Mouse (Mus musculus) kidney, adult 2 months (tissue): ENCODE data around the gene Rbpjl.

Source experiments
- CTCF ChIP-seq: fragments of 200-500 bp; conservative IDR thresholded peaks from 2 replicates; pipeline ENCODE4 v1.5.1; 2011; ENCODE audit warnings: low read depth, mild to moderate bottlenecking, control low read depth, low read length, moderate library complexity, mixed read lengths; ENCODE audit not compliant: insufficient read depth, insufficient read length
- POLR2A ChIP-seq: fragments of 200-500 bp; IDR thresholded peaks from one replicate; pipeline ENCODE4 v1.6.1; 2011; ENCODE audit warnings: low read depth, low read length, control low read depth

- TF ChIP-seq CTCF: no peak
- no peak for TF ChIP-seq POLR2A
Measured at GRCm38 (mm10) chr2:164453047-164453757, 50.3 kb downstream of the Rbpjl start.
